Mouse (Mus musculus) liver, embryonic 14.5 days (tissue): ENCODE results near the gene Myh14.

Experiments
- CTCF ChIP-seq: IDR thresholded peaks from 2 replicates; pipeline ENCODE4 v1.5.1; 2016; ENCODE audit warnings: antibody characterized with exemption, low read depth, control low read depth
- EP300 ChIP-seq: IDR thresholded peaks from 2 replicates; pipeline ENCODE4 v1.6.1; 2016; ENCODE audit warnings: antibody characterized with exemption, low read depth

DNA sequence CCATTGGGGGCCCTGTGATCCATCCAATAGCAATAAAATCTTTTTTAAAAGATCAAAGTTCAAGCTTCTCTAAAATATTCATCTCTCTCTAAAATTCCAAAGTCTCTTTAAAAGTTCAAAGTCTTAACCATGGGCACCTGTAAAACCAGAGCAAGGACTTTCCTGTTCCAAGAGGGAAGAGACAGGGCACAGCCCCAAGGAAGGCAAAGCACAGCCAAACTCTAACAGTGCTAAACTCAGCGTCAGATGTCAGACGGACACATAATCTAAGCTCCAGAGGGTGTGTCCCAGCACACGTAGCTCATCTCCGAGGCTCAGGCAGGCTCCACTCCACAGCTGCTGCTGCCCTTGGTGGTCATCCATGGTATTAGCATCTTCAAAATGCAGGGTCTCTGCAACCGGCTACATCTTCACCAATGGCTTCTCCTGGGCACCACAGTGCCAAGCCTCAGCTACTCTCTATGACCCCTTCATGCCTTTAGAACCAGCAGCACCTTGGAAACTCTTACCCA is 94.3 kb downstream of the Myh14 start:
- TF ChIP-seq CTCF: no peak
- no peak for TF ChIP-seq EP300
